Mouse (Mus musculus) spleen, adult 2 months (tissue): ENCODE data around the gene Rab26.

Experiments used
- CTCF ChIP-seq: fragments of 200-500 bp; IDR thresholded peaks from 2 replicates; pipeline ENCODE4 v1.5.1; 2011; ENCODE audit warnings: mild to moderate bottlenecking, inconsistent platforms; ENCODE audit not compliant: insufficient read depth, insufficient read length, insufficient replicate concordance; ENCODE audit errors: extremely low read depth
- POLR2A ChIP-seq: fragments of 200-500 bp; IDR thresholded peaks from 2 replicates; pipeline ENCODE4 v1.6.1; 2011; ENCODE audit warnings: low read depth, low read length, inconsistent platforms

GRCm38 (mm10) chr17:24559146-24559545 lies 25.1 kb upstream of the Rab26 start:
- TF ChIP-seq POLR2A = no peak
- TF ChIP-seq CTCF = no peak
